Mouse (Mus musculus): Measurements from ENCODE around the gene Ccdc191. TPM values are rescaled to one million over a fixed set of nuclear protein-coding genes. Genes with fewer than 3 reads are reported as not detected.

Ccdc191 gene
- 17.0 TPM for polyA plus RNA-seq (2017; shearing (Covaris generic))

DNA sequence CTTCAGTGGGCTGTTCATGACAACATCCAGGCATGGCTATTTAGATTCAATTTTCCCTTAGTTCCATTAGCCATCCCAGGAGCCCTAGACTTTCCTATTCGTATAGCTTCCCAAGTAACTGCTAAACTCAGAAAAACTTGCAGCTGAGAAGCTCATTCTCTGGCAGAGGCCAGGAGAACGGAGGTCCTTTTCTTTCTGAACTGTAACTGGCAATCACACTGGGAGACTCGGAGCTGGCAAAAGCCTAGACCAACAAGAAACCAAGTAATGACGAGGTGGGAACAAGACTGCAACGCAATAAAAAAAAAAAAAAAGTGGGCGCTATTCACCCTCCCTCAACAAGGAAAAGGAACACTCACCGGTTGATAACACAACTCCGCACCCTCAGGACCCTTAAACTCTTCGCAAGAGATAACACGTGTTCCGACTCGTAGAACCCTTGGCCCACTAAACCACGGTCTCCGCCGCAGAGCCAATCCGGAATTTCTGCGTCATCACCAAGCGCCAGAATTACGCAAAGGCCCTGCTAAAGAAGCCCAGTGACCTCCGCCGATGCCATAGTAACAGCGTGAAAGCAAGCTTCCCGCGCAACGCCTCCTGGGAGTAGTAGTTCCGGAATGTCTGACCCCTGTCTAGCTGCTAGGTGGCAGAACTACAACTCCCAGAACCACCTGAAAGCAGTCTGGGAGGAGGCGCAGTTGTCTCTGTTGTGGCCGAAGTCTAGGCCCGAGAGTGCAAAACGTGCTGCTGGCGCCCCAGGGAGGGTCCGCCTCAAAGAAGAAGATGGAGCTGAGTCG is at the start of gene Ccdc191:
TSS of gene Ccdc191 (plus strand) at position 593 of the 797 bp plus-strand sequence.

DNA sequence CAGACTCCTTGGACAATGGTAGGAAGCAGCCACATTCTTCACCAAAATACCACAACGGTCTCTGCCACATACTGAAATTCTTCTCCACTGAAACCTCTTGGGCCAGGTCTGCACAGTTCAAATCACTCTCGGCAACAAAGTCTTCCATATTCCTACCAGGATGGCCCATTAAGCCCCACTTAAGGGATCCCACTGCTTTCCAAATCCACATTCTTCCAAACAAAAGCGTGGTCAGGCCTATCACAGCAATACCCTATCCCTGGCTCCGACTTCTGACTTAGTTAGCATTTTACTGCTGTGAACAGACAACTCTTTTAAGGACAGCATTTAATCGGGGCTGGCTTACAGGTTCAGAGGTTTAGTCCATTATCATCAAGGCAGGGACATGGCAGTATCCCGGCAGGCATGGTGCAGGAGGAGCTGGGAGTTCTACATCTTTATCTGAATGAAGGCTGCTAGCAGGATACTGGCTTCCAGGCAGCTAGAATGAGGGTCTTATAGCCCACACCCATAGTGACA is 36.8 kb downstream of the Ccdc191 start, which contains the start of gene Qtrt2:
TSS of gene Qtrt2 (minus strand) at position 469 of the 519 bp plus-strand sequence.

DNA sequence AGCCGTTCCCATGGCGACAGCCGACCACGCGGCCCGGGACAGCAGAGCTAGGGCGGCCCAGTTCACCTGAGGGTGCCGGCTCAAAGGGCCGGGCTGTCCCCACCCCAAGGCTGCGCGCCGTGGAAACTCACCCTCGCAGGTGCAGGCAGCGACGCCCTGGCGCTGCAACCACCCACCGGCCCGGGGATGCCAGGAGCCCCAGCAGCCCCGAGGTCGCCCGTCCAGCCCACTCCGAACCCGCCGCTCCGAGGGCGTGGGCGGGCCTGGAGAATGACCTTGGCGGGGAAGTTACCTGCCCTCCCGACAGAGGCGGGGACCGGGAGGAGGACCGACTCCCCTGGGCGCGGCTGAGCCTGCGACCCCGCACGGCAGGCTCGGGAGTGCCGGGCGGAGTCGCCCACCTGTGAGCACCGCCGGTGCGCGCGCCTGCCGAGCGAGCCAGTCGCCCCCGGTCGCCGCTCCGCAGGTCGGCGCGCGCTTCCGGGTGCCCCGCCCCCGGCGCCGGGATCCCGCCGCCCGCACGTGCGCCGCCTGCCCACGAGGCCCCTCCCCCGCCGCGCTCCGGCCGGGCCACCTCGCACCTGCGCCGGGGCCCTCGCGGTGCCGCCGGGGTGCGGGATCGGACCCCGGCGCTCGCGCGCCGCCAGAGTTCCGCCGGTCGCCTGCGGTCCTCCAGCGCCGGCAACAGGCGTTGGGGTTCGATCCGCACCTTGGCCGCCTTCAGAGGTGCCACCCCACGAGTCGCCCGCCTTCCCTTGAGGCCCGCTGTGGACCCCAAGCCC is 89.9 kb downstream of the Ccdc191 start, which contains the start of gene Zdhhc23:
TSS of gene Zdhhc23 (minus strand) at position 464 of the 782 bp plus-strand sequence.

Other genes with a start within 250 kb of the Ccdc191 start
- gene Tigit, start 225.7 kb upstream of the Ccdc191 start, polyA plus RNA-seq (2017; shearing (Covaris generic)): 84.1 TPM
- gene Drd3, start 135.8 kb upstream of the Ccdc191 start, polyA plus RNA-seq (2017; shearing (Covaris generic)): not detected
- gene Qtrt2, start 37.0 kb downstream of the Ccdc191 start, polyA plus RNA-seq (2017; shearing (Covaris generic)): 27.6 TPM
- 4.0 TPM for gene Zdhhc23, start 90.0 kb downstream of the Ccdc191 start, polyA plus RNA-seq (2017; shearing (Covaris generic))
- gene Gramd1c, start 173.5 kb downstream of the Ccdc191 start, polyA plus RNA-seq (2017; shearing (Covaris generic)): 6.4 TPM
- 39.2 TPM for gene Atp6v1a, start 249.9 kb downstream of the Ccdc191 start, polyA plus RNA-seq (2017; shearing (Covaris generic))